Mouse (Mus musculus) lung, postnatal 0 days (tissue): ENCODE measurements around the gene Slc35e1.

ENCODE experiments used
- CTCF ChIP-seq: IDR thresholded peaks from 2 replicates; pipeline ENCODE4 v1.5.1; 2016; ENCODE audit warnings: antibody characterized with exemption, mild to moderate bottlenecking
- EP300 ChIP-seq: IDR thresholded peaks from 2 replicates; pipeline ENCODE4 v1.6.1; 2016; ENCODE audit warnings: antibody characterized with exemption, mild to moderate bottlenecking, control low read depth

GRCm38 (mm10) chr8:72443994-72444350 lies 48.4 kb downstream of the Slc35e1 start:
- no peak for TF ChIP-seq EP300
- no peak for TF ChIP-seq CTCF
